Mouse (Mus musculus) testis, adult 2 months (tissue): ENCODE results near the gene Usp40. TPM values are rescaled to one million over a fixed set of nuclear protein-coding genes. Genes with fewer than 3 reads are reported as not detected.

Source experiments
- H3K27ac ChIP-seq: fragments of 200-500 bp; 2 replicates; pipeline ENCODE4 v1.5.1; 2012; ENCODE audit warnings: low read depth, low read length; ENCODE audit not compliant: control insufficient read depth, insufficient read depth
- H3K27me3 ChIP-seq: fragments of 200-500 bp; 2 replicates; pipeline ENCODE4 v1.6.1; 2012; ENCODE audit warnings: mild to moderate bottlenecking, low read length, moderate library complexity; ENCODE audit not compliant: control insufficient read depth, insufficient read depth
- H3K36me3 ChIP-seq: fragments of 200-500 bp; 2 replicates; pipeline ENCODE4 v1.6.1; 2012; ENCODE audit warnings: mild to moderate bottlenecking, low read length; ENCODE audit not compliant: control insufficient read depth, insufficient read depth
- H3K4me1 ChIP-seq: fragments of 200-500 bp; 2 replicates; pipeline ENCODE4 v1.6.1; 2012; ENCODE audit warnings: low read length; ENCODE audit not compliant: control insufficient read depth, insufficient read depth
- H3K4me3 ChIP-seq: fragments of 200-500 bp; 2 replicates; pipeline ENCODE4 v1.5.1; 2012; ENCODE audit warnings: low read depth, mild to moderate bottlenecking, low read length, moderate library complexity, mixed read lengths; ENCODE audit not compliant: control insufficient read depth
- CTCF ChIP-seq: fragments of 200-500 bp; IDR thresholded peaks from 2 replicates; pipeline ENCODE4 v1.5.1; 2012; ENCODE audit warnings: low read depth, mild to moderate bottlenecking, inconsistent platforms, low read length, moderate library complexity; ENCODE audit not compliant: control insufficient read depth, insufficient read depth, insufficient replicate concordance
- POLR2A ChIP-seq: fragments of 200-500 bp; IDR thresholded peaks from 2 replicates; pipeline ENCODE4 v1.6.1; 2012; ENCODE audit warnings: low read depth, mild to moderate bottlenecking, inconsistent platforms, low read length, moderate library complexity; ENCODE audit not compliant: control insufficient read depth
- polyA plus RNA-seq: library from polyadenylated mRNA; depleted of rRNA; stranded (reverse); fragments of >200 nt; gene quantifications from 2 replicates; pipeline ENCODE4 v1.2.3, GENCODE M21; 2012

Gene Usp40
- polyA plus RNA-seq, 1 experiment, result 7.6 TPM

- Histone ChIP-seq H3K4me1 (peaks cover 2% of the 10 kb centered on the region; the same call in 1 of the 2 replicates), H3K27me3 (no peaks in the 10 kb centered on the region), H3K27ac (no peak overlapping the region), H3K4me3 (no peak overlapping the region), H3K36me3 (no peaks in the 10 kb centered on the region)
- TF ChIP-seq CTCF (no peak), POLR2A (no peak)
These were observed 5.8 kb upstream of the Usp40 start for GRCm38 (mm10) chr1:88014194-88014593.

- Histone ChIP-seq H3K36me3 (no peaks in the 10 kb centered on the region), H3K4me1 (peaks cover 2% of the 10 kb centered on the region; the same call in 1 of the 2 replicates), H3K27ac (no peak overlapping the region), H3K4me3 (no peak overlapping the region), H3K27me3 (no peaks in the 10 kb centered on the region)
- TF ChIP-seq POLR2A (no peak), CTCF (no peak)
These were observed 5.4 kb upstream of the Usp40 start for GRCm38 (mm10) chr1:88013726-88014125.

GRCm38 (mm10) chr1:88009521-88009920, 1.2 kb upstream of the Usp40 start:
- TF ChIP-seq POLR2A (no peak), CTCF (no peak)
- H3K4me3 ChIP-seq, result no peak overlapping the region

DNA sequence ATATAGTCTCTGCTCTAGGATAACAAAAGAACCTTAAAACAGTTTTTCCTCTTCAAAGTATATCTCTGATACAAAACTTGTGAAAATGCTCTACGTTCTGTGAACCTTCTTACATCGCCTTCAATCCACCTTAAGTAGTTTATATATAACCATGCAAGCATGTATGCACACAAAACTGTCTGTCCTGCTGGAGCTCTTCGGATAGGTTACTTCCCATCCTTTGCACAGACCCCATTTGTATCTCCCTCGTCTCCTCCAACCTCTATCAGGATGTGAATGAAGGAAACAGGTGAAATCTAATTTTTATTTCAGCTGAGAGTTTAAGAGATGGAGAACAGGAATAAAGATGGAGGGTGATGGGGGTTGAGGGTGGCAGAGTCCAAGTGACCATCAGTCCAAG, 384 bp upstream of the Usp40 start:
- Histone ChIP-seq H3K27ac (no peak overlapping the region), H3K4me3 (no peak overlapping the region), H3K4me1 (no peaks in the 10 kb centered on the region), H3K27me3 (no peaks in the 10 kb centered on the region), H3K36me3 (no peaks in the 10 kb centered on the region)
- TF ChIP-seq POLR2A, result no peak
- no peak for TF ChIP-seq CTCF

More at GRCm38 (mm10) chr1:88009521-88009920, 1.2 kb upstream of the Usp40 start:
- H3K36me3 ChIP-seq, result no peaks in the 10 kb centered on the region
- H3K27me3 ChIP-seq, result no peaks in the 10 kb centered on the region
- no peaks in the 10 kb centered on the region for H3K4me1 ChIP-seq
- H3K27ac ChIP-seq, result no peak overlapping the region

GRCm38 (mm10) chr1:88007692-88008210, 600 bp downstream of the Usp40 start:
- no peaks in the 10 kb centered on the region for H3K36me3 ChIP-seq
- H3K27ac ChIP-seq, result peak overlapping the region; percentile 93
- TF ChIP-seq CTCF (no peak), POLR2A (no peak)

DNA sequence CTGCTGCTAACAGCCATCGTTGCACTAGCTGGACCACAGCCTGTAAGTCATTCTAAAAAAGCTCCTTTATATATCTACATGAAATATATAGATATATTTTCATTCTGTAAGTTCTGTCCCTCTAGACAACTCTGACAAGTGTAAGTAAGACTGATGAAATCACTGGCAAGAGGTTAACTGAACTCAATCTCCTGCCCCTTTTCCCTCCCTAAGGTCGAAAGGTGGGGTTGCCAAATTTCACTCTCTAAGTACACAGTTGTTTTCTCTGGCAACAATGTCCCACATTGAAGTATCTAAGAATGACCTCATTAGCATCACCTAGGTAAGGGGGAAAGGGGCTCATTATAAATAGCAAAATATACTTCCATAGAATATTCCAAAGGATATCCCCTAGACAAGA, 15.6 kb downstream of the Usp40 start:
- no peaks in the 10 kb centered on the region for H3K27me3 ChIP-seq
- no peak overlapping the region for H3K27ac ChIP-seq
- no peaks in the 10 kb centered on the region; the same call in 1 of the 2 replicates for H3K36me3 ChIP-seq
- H3K4me3 ChIP-seq, result no peak overlapping the region
- H3K4me1 ChIP-seq, result no peaks in the 10 kb centered on the region
- no peak for TF ChIP-seq POLR2A
- TF ChIP-seq CTCF, result no peak

More at GRCm38 (mm10) chr1:88007692-88008210, 600 bp downstream of the Usp40 start:
- no peaks in the 10 kb centered on the region for H3K27me3 ChIP-seq
- H3K4me1 ChIP-seq, result no peaks in the 10 kb centered on the region
- H3K4me3 ChIP-seq, result peak overlapping the region; percentile 97

DNA sequence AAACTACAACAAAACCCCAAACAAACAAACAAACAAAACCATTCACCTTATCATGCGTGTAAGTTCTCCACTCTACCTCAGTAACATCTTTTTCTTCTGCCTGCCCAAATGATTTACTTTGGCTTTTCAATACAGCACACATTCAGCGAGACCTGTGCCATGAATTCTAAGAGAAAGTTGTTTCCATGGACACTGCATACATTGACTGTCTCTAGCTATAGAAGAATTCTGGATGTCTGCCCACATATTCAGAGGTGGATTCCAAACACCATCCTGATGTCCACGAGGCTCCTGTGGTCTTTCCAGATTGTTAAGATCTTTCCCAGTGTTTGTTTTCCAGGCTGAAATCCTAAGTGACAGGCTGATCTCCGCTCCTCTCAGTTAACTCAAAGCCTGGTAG, 26.1 kb downstream of the Usp40 start:
- TF ChIP-seq POLR2A (no peak), CTCF (no peak)
- H3K27me3 ChIP-seq, result no peaks in the 10 kb centered on the region
- no peak overlapping the region for H3K4me3 ChIP-seq
- H3K36me3 ChIP-seq, result peaks cover 3% of the 10 kb centered on the region
- no peak overlapping the region for H3K27ac ChIP-seq
- no peaks in the 10 kb centered on the region for H3K4me1 ChIP-seq
